In the genomic region with DNA sequence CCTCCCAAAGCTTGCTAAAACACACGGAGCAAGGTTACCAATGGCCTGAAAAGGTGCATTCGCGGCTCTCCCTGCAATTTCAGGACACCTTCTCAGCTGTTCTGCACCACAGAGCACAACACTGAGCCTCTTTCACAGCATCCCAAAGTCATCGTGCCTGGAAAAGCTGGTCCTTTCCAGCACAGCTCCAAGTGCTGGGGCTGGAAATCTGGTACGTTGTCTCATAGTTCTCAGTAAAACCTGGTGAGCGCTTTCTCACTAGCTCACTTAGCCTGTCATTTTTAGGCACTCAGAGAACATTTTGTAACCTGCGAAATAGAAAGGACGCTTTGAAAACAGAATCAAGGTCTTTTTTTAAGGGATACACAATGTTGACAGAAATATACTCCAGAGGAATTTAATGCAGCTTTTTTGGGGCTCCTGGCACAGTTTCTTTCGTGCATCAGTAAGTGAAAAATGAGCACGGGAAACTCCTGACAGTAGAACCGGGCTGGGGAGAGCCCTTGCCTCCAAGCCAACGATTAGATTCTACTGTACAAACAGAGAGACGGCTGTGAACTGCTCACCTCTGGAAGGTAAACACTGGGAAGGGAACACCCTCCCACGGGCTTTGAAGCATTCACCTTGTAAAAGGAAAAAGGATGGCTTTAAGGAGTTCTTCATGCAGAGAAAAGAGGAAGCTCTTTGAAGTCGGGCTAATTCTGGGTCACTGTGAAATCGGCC, we compare ENCODE assay signal across 9 mouse cellular contexts.
A peak's percentile ranks its signal among the peaks of the same experiment; 100 is the strongest.
DNase-seq lines count a peak whose midpoint lies in the region; ATAC-seq and TF ChIP-seq lines count a peak whose summit lies in the region.
"Had no signal": no experiment of that assay in that cellular context is flagged by ENCODE, and none has a peak within 500 bp of the region (broad histone marks: within the 10 kb centered on the region; RNA-seq: fewer than 3 reads in every experiment).

No protein-coding gene starts in this region.

- 0 out of 2 replicates have a peak overlapping the region, but pooled peaks have one; percentile 4 for H3K9ac ChIP-seq in kidney, embryonic 14.5 days (ENCODE audit: low read depth, low read length)
- no peak overlapping the region for H3K9ac ChIP-seq in CH12.LX (ENCODE audit: insufficient read depth, low read depth)

- TF ChIP-seq POLR2A in CH12.LX (IDR thresholded peaks at IDR 0.05; ENCODE audit: low read depth, low read length), result no peak

- H3K27ac ChIP-seq in kidney, embryonic 14.5 days (ENCODE audit: low read depth, low read length), result 0 out of 2 replicates have a peak overlapping the region, but pooled peaks have one; percentile 17
- H3K27ac ChIP-seq in CH12.LX (ENCODE audit: insufficient read depth, low read depth), result no peak overlapping the region

- ATAC-seq in kidney, embryonic 14.5 days (ENCODE audit: low FRiP score, low TSS enrichment), result peak; percentile 77; the same call in 1 of the 2 replicates

- H3K4me3 ChIP-seq in kidney, embryonic 14.5 days (ENCODE audit: low read length), result peak overlapping the region; percentile 12; the same call in 1 of the 2 replicates
- no peak overlapping the region for H3K4me3 ChIP-seq in CH12.LX (replicated peaks in 1 of 3; ENCODE audit: low read depth in 2 of 3, low read length in 2 of 3, poor library complexity in 1 of 3)

- TF ChIP-seq EP300 in CH12.LX (IDR thresholded peaks at IDR 0.05; ENCODE audit: low read length), result no peak

- WGBS in kidney, embryonic 14.5 days, result 25% methylated on average over 16 of the region's 16 CpGs

- H3K36me3 ChIP-seq in kidney, embryonic 14.5 days (ENCODE audit: control insufficient read depth, insufficient read depth, low read length), result no peaks in the 10 kb centered on the region
- H3K36me3 ChIP-seq in CH12.LX (replicated peaks in 1 of 2; ENCODE audit: control insufficient read depth in 1 of 2, insufficient read depth in 1 of 2, low read length in 1 of 2), result no peaks in the 10 kb centered on the region

- dilution Hi-C loops in CH12.LX (cut with MboI; ENCODE audit: extremely low pct_ligation_motif_present, extremely low pct_unique_long_range_greater_than_20kb, low sequenced_read_pairs), result no loop called here

- no peak for DNase-seq in kidney, adult 8-10 months
- no peak for DNase-seq in CH12.LX (ENCODE audit: extremely low read depth)
- DNase-seq in brain, adult 2 months (ENCODE audit: low read depth, low spot score), result peak; percentile 60
- peak; percentile 15 for DNase-seq in mesoderm, embryonic 11.5 days (ENCODE audit: low read depth, low spot score)
- DNase-seq in adrenal gland, adult 8-10 months, result no peak
- DNase-seq in adrenal gland, postnatal 14 days, result no peak
- DNase-seq in urinary bladder, adult 18-20 months (ENCODE audit: low spot score in 2 of 2), result no peak
- DNase-seq: gastrocnemius, postnatal 25 days had no signal

- H3K27me3 ChIP-seq in kidney, embryonic 14.5 days (ENCODE audit: control insufficient read depth, insufficient read depth, low read length), result no peaks in the 10 kb centered on the region
- no peaks in the 10 kb centered on the region for H3K27me3 ChIP-seq in CH12.LX (replicated peaks)

- no peak for TF ChIP-seq RAD21 in CH12.LX (IDR thresholded peaks at IDR 0.05; ENCODE audit: low read depth, low read length)

- no peaks in the 10 kb centered on the region for H3K79me2 ChIP-seq in CH12.LX (replicated peaks; ENCODE audit: control insufficient read depth, extremely low read depth, insufficient read depth, poor library complexity, severe bottlenecking)

- H3K4me2 ChIP-seq in kidney, embryonic 14.5 days (replicated peaks; ENCODE audit: low read depth, low read length), result peak overlapping the region; percentile 26
- H3K4me2 ChIP-seq in CH12.LX (ENCODE audit: insufficient read depth, low read depth, poor library complexity, severe bottlenecking), result peak overlapping the region; percentile 73

- peaks cover 7% of the 10 kb centered on the region; the same call in 1 of the 2 replicates for H3K4me1 ChIP-seq in kidney, embryonic 14.5 days (ENCODE audit: control insufficient read depth, insufficient read depth, low read length)
- H3K4me1 ChIP-seq in CH12.LX (ENCODE audit: control insufficient read depth in 1 of 2, insufficient read depth in 2 of 2), result peaks cover 0 to 7% of the 10 kb centered on the region in 2 experiments; a peak in 2 of 4 replicates

- no peaks in the 10 kb centered on the region for H3K9me3 ChIP-seq in kidney, embryonic 14.5 days (ENCODE audit: control insufficient read depth, low read length)
- no peaks in the 10 kb centered on the region for H3K9me3 ChIP-seq in CH12.LX (replicated peaks; ENCODE audit: low read length)

- in situ Hi-C loops in CH12.LX (cut with MboI; ENCODE audit: low pct_ligation_motif_present, low pct_unique_long_range_greater_than_20kb, low sequenced_read_pairs), result no loop called here

- no peak for TF ChIP-seq CTCF in CH12.LX (conservative IDR thresholded peaks at IDR 0.05 in 1 of 2, IDR thresholded peaks at IDR 0.05 in 1 of 2; ENCODE audit: low read depth in 2 of 2, low read length in 2 of 2)

TF ChIP-seq in CH12.LX, 34 proteins besides CTCF, POLR2A, EP300 and RAD21:
- TF ChIP-seq PAX5 (IDR thresholded peaks at IDR 0.05; ENCODE audit: low read length) (no peak), JUND (conservative IDR thresholded peaks at IDR 0.05; ENCODE audit: low read depth, low read length) (no peak), E2F4 (IDR thresholded peaks at IDR 0.05; ENCODE audit: insufficient replicate concordance, low read depth, low read length) (no peak), SIN3A (IDR thresholded peaks at IDR 0.05; ENCODE audit: low read length) (no peak), UBTF (IDR thresholded peaks at IDR 0.05; ENCODE audit: low read depth, low read length) (no peak), RCOR1 (conservative IDR thresholded peaks at IDR 0.05; ENCODE audit: low read depth, low read length) (no peak), TCF12 (IDR thresholded peaks at IDR 0.05; ENCODE audit: low read depth, low read length) (no peak), BHLHE40 (IDR thresholded peaks at IDR 0.05; ENCODE audit: low read depth, low read length) (no peak), MAZ (IDR thresholded peaks at IDR 0.05; ENCODE audit: low read depth, low read length) (no peak), POLR2AphosphoS2 (IDR thresholded peaks at IDR 0.05; ENCODE audit: low read depth, low read length) (no peak), USF1 (IDR thresholded peaks at IDR 0.05; ENCODE audit: low read depth, low read length) (no peak), ETS1 (conservative IDR thresholded peaks at IDR 0.05; ENCODE audit: low read depth, low read length) (no peak), KAT2A (IDR thresholded peaks at IDR 0.05; ENCODE audit: insufficient replicate concordance, low read length) (no peak), ZKSCAN1 (IDR thresholded peaks at IDR 0.05; ENCODE audit: borderline replicate concordance, low read depth, low read length) (no peak), ZC3H11A (IDR thresholded peaks at IDR 0.05; ENCODE audit: low read depth, low read length) (no peak), CHD1 (IDR thresholded peaks at IDR 0.05; ENCODE audit: low read depth, low read length) (no peak), ELF1 (IDR thresholded peaks at IDR 0.05; ENCODE audit: low read depth, low read length) (no peak), MAX (IDR thresholded peaks at IDR 0.05; ENCODE audit: low read length) (no peak), CHD2 (IDR thresholded peaks at IDR 0.05; ENCODE audit: low read length) (no peak), GABPA (IDR thresholded peaks at IDR 0.05; ENCODE audit: insufficient replicate concordance, low read depth, low read length) (no peak)
TF ChIP-seq in CH12.LX: peak in this region for 0.

Comparison
In these comparisons a context has a peak if more than half of its experiments do, and no peak if none do; other contexts are left out.
1. DNase-seq: peak in brain, adult 2 months (single experiment) and mesoderm, embryonic 11.5 days (single experiment); none in kidney, adult 8-10 months (0 of 2), CH12.LX (single experiment), adrenal gland, adult 8-10 months (single experiment), adrenal gland, postnatal 14 days (single experiment) and urinary bladder, adult 18-20 months (0 of 2).